Mouse (Mus musculus): Measurements from ENCODE around the gene Wwc1. TPM values are rescaled to one million over a fixed set of nuclear protein-coding genes. Genes with fewer than 3 reads are reported as not detected.

Gene Wwc1
- total and polyA plus RNA-seq, 2 experiments from 2014 or later, result 9.2 to 11.9 TPM

- no peaks in the 10 kb centered on the region for H3K9me3 ChIP-seq (ENCODE audit: low read length)
- H3K4me3 ChIP-seq (ENCODE audit: low read depth, low read length), result no peak overlapping the region
- ATAC-seq (ENCODE audit: low FRiP score) (no peak), DNase-seq (ENCODE audit: low spot score) (no peak)
- H3K4me1 ChIP-seq (ENCODE audit: insufficient read depth, low read length), result peaks cover 22% of the 10 kb centered on the region
- H3K4me2 ChIP-seq (ENCODE audit: low read depth, low read length, poor library complexity, severe bottlenecking), result no peak overlapping the region
- no peak overlapping the region for H3K9ac ChIP-seq (replicated peaks; ENCODE audit: low read length, poor library complexity, severe bottlenecking)
- no peak for TF ChIP-seq CTCF (IDR thresholded peaks at IDR 0.05)
- no peaks in the 10 kb centered on the region for H3K27me3 ChIP-seq (ENCODE audit: insufficient read depth, low read length)
- 80% methylated on average over 5 of the region's 5 CpGs for WGBS
- H3K36me3 ChIP-seq (ENCODE audit: insufficient read depth, low read length), result 0 out of 2 replicates have a peak, but pooled peaks cover under 1% of the 10 kb centered on the region
- H3K27ac ChIP-seq (ENCODE audit: low read depth, low read length), result peak overlapping the region; percentile 82; the same call in 1 of the 2 replicates
These were observed 116.7 kb downstream of the Wwc1 start for GRCm38 (mm10) chr11:35863653-35864052.

GRCm38 (mm10) chr11:35857395-35858067, 122.8 kb downstream of the Wwc1 start:
- H3K27me3 ChIP-seq (ENCODE audit: insufficient read depth, low read length), result no peaks in the 10 kb centered on the region
- no peak overlapping the region for H3K9ac ChIP-seq (replicated peaks; ENCODE audit: low read length, poor library complexity, severe bottlenecking)
- 65% methylated on average over 12 of the region's 12 CpGs for WGBS
- H3K36me3 ChIP-seq (ENCODE audit: insufficient read depth, low read length), result no peaks in the 10 kb centered on the region
- ATAC-seq (ENCODE audit: low FRiP score) (no peak), DNase-seq (ENCODE audit: low spot score) (no peak)
- no peak overlapping the region for H3K4me2 ChIP-seq (ENCODE audit: low read depth, low read length, poor library complexity, severe bottlenecking)
- H3K4me1 ChIP-seq (ENCODE audit: insufficient read depth, low read length), result peaks cover 12% of the 10 kb centered on the region; the same call in 1 of the 2 replicates
- TF ChIP-seq CTCF (IDR thresholded peaks at IDR 0.05), result no peak
- H3K27ac ChIP-seq (ENCODE audit: low read depth, low read length), result peak overlapping the region; percentile 76
- H3K9me3 ChIP-seq (ENCODE audit: low read length), result no peaks in the 10 kb centered on the region
- no peak overlapping the region for H3K4me3 ChIP-seq (ENCODE audit: low read depth, low read length)

- Histone ChIP-seq H3K9me3 (ENCODE audit: low read length) (no peaks in the 10 kb centered on the region), H3K4me2 (ENCODE audit: low read depth, low read length, poor library complexity, severe bottlenecking) (no peak overlapping the region), H3K27me3 (ENCODE audit: insufficient read depth, low read length) (no peaks in the 10 kb centered on the region), H3K27ac (ENCODE audit: low read depth, low read length) (peak overlapping the region; percentile 76), H3K4me3 (ENCODE audit: low read depth, low read length) (no peak overlapping the region), H3K36me3 (ENCODE audit: insufficient read depth, low read length) (peaks cover 6% of the 10 kb centered on the region; the same call in 1 of the 2 replicates), H3K4me1 (ENCODE audit: insufficient read depth, low read length) (peaks cover 12% of the 10 kb centered on the region; the same call in 1 of the 2 replicates), H3K9ac (replicated peaks; ENCODE audit: low read length, poor library complexity, severe bottlenecking) (no peak overlapping the region)
- WGBS, result 15% methylated on average over 11 of the region's 11 CpGs
- DNase-seq (ENCODE audit: low spot score), result peak; percentile 94
- no peak for TF ChIP-seq CTCF (IDR thresholded peaks at IDR 0.05)
- ATAC-seq (ENCODE audit: low FRiP score), result peak; percentile 87
These were observed 123.8 kb downstream of the Wwc1 start for GRCm38 (mm10) chr11:35856359-35857040.

GRCm38 (mm10) chr11:35855567-35855966, 124.8 kb downstream of the Wwc1 start:
- Histone ChIP-seq H3K4me1 (ENCODE audit: insufficient read depth, low read length) (peaks cover 12% of the 10 kb centered on the region; the same call in 1 of the 2 replicates), H3K4me3 (ENCODE audit: low read depth, low read length) (no peak overlapping the region), H3K9ac (replicated peaks; ENCODE audit: low read length, poor library complexity, severe bottlenecking) (no peak overlapping the region), H3K27me3 (ENCODE audit: insufficient read depth, low read length) (no peaks in the 10 kb centered on the region), H3K9me3 (ENCODE audit: low read length) (no peaks in the 10 kb centered on the region), H3K36me3 (ENCODE audit: insufficient read depth, low read length) (peaks cover 9% of the 10 kb centered on the region; the same call in 1 of the 2 replicates), H3K27ac (ENCODE audit: low read depth, low read length) (peak overlapping the region; percentile 76; the same call in 1 of the 2 replicates), H3K4me2 (ENCODE audit: low read depth, low read length, poor library complexity, severe bottlenecking) (no peak overlapping the region)
- DNase-seq (ENCODE audit: low spot score), result no peak
- WGBS, result 46% methylated on average over 7 of the region's 9 CpGs
- no peak for TF ChIP-seq CTCF (IDR thresholded peaks at IDR 0.05)
- no peak for ATAC-seq (ENCODE audit: low FRiP score)

GRCm38 (mm10) chr11:35854941-35855340, 125.4 kb downstream of the Wwc1 start:
- no peaks in the 10 kb centered on the region for H3K9me3 ChIP-seq (ENCODE audit: low read length)
- H3K9ac ChIP-seq (replicated peaks; ENCODE audit: low read length, poor library complexity, severe bottlenecking), result no peak overlapping the region
- WGBS, result 58% methylated on average over 5 of the region's 5 CpGs
- no peak overlapping the region for H3K27ac ChIP-seq (ENCODE audit: low read depth, low read length)
- no peak overlapping the region for H3K4me2 ChIP-seq (ENCODE audit: low read depth, low read length, poor library complexity, severe bottlenecking)
- H3K4me3 ChIP-seq (ENCODE audit: low read depth, low read length), result no peak overlapping the region
- DNase-seq (ENCODE audit: low spot score), result peak; percentile 37
- ATAC-seq (ENCODE audit: low FRiP score), result 0 out of 2 replicates have a peak, but pooled peaks have one; percentile 28
- H3K4me1 ChIP-seq (ENCODE audit: insufficient read depth, low read length), result peaks cover 12% of the 10 kb centered on the region; the same call in 1 of the 2 replicates
- H3K27me3 ChIP-seq (ENCODE audit: insufficient read depth, low read length), result no peaks in the 10 kb centered on the region
- peaks cover 9% of the 10 kb centered on the region; the same call in 1 of the 2 replicates for H3K36me3 ChIP-seq (ENCODE audit: insufficient read depth, low read length)
- no peak for TF ChIP-seq CTCF (IDR thresholded peaks at IDR 0.05)

- no peak overlapping the region for H3K4me3 ChIP-seq (ENCODE audit: low read depth, low read length)
- peak; percentile 17 for TF ChIP-seq CTCF (IDR thresholded peaks at IDR 0.05)
- no peak overlapping the region for H3K4me2 ChIP-seq (ENCODE audit: low read depth, low read length, poor library complexity, severe bottlenecking)
- no peak for DNase-seq (ENCODE audit: low spot score)
- H3K4me1 ChIP-seq (ENCODE audit: insufficient read depth, low read length), result peaks cover 12% of the 10 kb centered on the region; the same call in 1 of the 2 replicates
- no peak overlapping the region for H3K27ac ChIP-seq (ENCODE audit: low read depth, low read length)
- H3K27me3 ChIP-seq (ENCODE audit: insufficient read depth, low read length), result no peaks in the 10 kb centered on the region
- H3K36me3 ChIP-seq (ENCODE audit: insufficient read depth, low read length), result peaks cover 9% of the 10 kb centered on the region; the same call in 1 of the 2 replicates
- H3K9me3 ChIP-seq (ENCODE audit: low read length), result no peaks in the 10 kb centered on the region
- H3K9ac ChIP-seq (replicated peaks; ENCODE audit: low read length, poor library complexity, severe bottlenecking), result no peak overlapping the region
- WGBS, result 97% methylated on average over 4 of the region's 4 CpGs
- no peak for ATAC-seq (ENCODE audit: low FRiP score)
These were observed 126.7 kb downstream of the Wwc1 start for GRCm38 (mm10) chr11:35853651-35854050.
